Mouse (Mus musculus) hindbrain, embryonic 15.5 days (tissue): ENCODE measurements around the gene Spout1. TPM values are rescaled to one million over a fixed set of nuclear protein-coding genes. Genes with fewer than 3 reads are reported as not detected.
"Not testable (repeated sequence)": the region's sequence is repeated elsewhere in the genome, so short reads cannot be mapped to it uniquely, and the experiment has no call there.

Experiments used
- ATAC-seq: fragments of 200-750 bp; cut with Nextera tagmentation; 2 replicates; pipeline ENCODE4 v1.8.0; 2017; ENCODE audit warnings: low read depth, moderate number of reproducible peaks, moderate TSS enrichment; ENCODE audit not compliant: low FRiP score
- H3K27ac ChIP-seq: fragments of 300-500 bp; sonication (generic); replicated peaks from 2 replicates; pipeline ENCODE4 v1.5.1; 2015; ENCODE audit warnings: mild to moderate bottlenecking, inconsistent platforms
- H3K27me3 ChIP-seq: fragments of 300-500 bp; sonication (generic); 2 replicates; pipeline ENCODE4 v1.6.1; 2015; ENCODE audit warnings: control low read depth, inconsistent platforms
- H3K36me3 ChIP-seq: fragments of 300-500 bp; sonication (generic); 2 replicates; pipeline ENCODE4 v1.6.1; 2015; ENCODE audit warnings: control low read depth, inconsistent platforms
- H3K4me1 ChIP-seq: fragments of 300-500 bp; sonication (generic); replicated peaks from 2 replicates; pipeline ENCODE4 v1.6.1; 2015; ENCODE audit warnings: control low read depth, inconsistent platforms
- H3K4me2 ChIP-seq: fragments of 300-500 bp; sonication (generic); 2 replicates; pipeline ENCODE4 v1.6.1; 2015; ENCODE audit warnings: moderate library complexity, mild to moderate bottlenecking, inconsistent platforms
- H3K4me3 ChIP-seq: fragments of 300-500 bp; sonication (generic); 2 replicates; pipeline ENCODE4 v1.5.1; 2015; ENCODE audit warnings: mild to moderate bottlenecking, inconsistent platforms
- H3K9ac ChIP-seq: fragments of 300-500 bp; sonication (generic); 2 replicates; pipeline ENCODE4 v1.6.1; 2015; ENCODE audit warnings: inconsistent platforms
- H3K9me3 ChIP-seq: fragments of 300-500 bp; sonication (generic); 2 replicates; pipeline ENCODE4 v1.6.1; 2016; ENCODE audit warnings: control low read depth, inconsistent platforms
- WGBS: fragments of 180-500 bp; shearing (Covaris S2); methylation state at CpG from one replicate; pipeline ENCODE4 v1.1.7; 2015; 5-methylcytosine and 5-hydroxymethylcytosine counted together
- polyA plus RNA-seq: library from polyadenylated mRNA; unstranded; fragments of >200 nt; fragmentation: Nextera tagmentation; extraction: Ambion mirVana; gene quantifications from 2 replicates; pipeline ENCODE4 v1.2.1, GENCODE M21; 2015

The Spout1 gene
- polyA plus RNA-seq, 1 experiment from 2014 or later, result 67.1 TPM

DNA sequence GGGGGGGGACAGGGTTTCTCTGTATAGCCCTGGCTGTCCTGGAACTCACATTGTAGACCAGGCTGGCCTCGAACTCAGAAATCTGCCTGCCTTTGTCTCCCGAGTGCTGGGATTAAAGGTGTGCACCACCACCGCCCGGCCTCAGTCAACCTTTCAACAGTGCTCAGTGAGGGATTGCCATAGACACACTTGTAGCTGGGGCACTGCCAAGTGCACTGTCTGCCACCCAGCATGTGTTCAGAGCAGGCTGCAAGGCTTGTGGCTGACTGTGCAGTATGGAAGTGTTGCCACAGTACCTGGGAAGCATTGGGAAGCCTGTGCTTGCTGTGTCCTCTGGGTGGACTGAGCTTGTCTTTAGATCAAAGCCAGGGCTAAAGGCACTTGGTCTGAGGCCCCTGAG lies 38.2 kb downstream of the Spout1 start:
- H3K4me2 ChIP-seq, ATAC-seq, H3K27ac ChIP-seq, H3K4me3 ChIP-seq, H3K9me3 ChIP-seq, H3K4me1 ChIP-seq, H3K27me3 ChIP-seq, H3K9ac ChIP-seq: not testable (repeated sequence)
- 84% methylated on average over 4 of the region's 4 CpGs for WGBS
- peaks cover 52% of the 10 kb centered on the region for H3K36me3 ChIP-seq

DNA sequence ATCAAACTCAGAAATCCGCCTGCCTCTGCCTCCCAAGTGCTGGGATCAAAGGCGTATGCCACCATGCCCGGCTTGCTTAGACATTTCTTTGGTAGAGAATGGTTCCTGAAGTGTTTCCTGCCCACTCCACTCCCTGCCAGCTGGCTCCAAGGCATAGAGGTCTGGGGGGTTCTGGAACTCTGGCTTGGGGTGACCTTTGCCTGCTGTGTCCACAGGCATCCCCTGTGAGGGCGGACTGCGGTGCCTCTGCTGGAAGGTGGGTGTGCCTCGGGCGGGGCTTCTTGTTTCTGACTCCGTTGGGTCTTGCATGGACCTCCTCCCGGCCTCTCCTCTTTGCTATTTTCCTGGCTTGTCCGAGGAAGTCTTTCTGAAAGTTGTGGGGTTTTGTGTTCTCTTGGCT lies 41.8 kb downstream of the Spout1 start:
- Histone ChIP-seq H3K9ac (no peak overlapping the region), H3K4me3 (no peak overlapping the region), H3K27me3 (no peaks in the 10 kb centered on the region), H3K9me3 (no peaks in the 10 kb centered on the region), H3K4me2 (no peak overlapping the region), H3K27ac (no peak overlapping the region), H3K36me3 (peaks cover 24% of the 10 kb centered on the region), H3K4me1 (peaks cover 26% of the 10 kb centered on the region)
- 89% methylated on average over 10 of the region's 10 CpGs for WGBS
- no peak for ATAC-seq

DNA sequence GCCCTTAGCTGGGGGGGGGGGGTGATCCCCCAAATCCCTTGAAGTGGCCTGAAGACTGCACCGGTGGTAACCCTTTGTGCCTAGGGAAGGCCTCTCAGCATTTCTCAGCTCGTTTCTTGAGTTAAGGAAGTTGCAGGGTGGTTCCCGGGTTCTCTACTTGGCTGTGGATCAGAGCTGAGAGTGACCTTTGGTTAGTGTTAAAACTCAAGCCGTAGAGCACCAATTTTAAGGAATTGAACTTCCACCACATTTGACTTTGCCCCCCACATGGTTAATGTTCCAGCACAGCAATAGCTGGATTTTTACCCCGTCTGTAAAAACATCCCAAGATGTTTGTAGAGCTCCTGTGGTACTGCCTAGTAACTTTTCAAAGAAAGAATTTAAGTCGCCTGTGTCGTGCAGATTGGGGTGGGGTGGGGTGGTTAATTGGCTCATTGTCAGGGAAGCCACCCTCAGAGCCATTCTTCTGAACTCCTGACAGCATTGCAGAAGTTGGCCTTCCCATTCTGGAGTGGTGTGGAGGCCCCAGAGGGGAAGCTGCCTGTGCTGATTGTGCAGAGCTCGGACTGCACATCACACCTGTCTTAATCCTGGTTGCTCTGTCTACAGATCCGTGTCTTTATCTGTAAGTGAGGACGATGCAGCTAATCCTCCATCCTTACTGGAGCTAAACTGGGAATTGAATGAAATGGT lies 43.2 kb downstream of the Spout1 start:
- H3K27ac ChIP-seq, result peak overlapping the region; percentile 37; the same call in 1 of the 2 replicates
- ATAC-seq, result no peak
- no peaks in the 10 kb centered on the region for H3K9me3 ChIP-seq
- peaks cover 26% of the 10 kb centered on the region for H3K4me1 ChIP-seq
- peak overlapping the region; percentile 70; the same call in 1 of the 2 replicates for H3K9ac ChIP-seq
- WGBS, result 45% methylated on average over 10 of the region's 10 CpGs
- H3K4me2 ChIP-seq, result peak overlapping the region; percentile 90
- no peaks in the 10 kb centered on the region for H3K27me3 ChIP-seq
- peaks cover 11% of the 10 kb centered on the region for H3K36me3 ChIP-seq
- H3K4me3 ChIP-seq, result peak overlapping the region; percentile 71

DNA sequence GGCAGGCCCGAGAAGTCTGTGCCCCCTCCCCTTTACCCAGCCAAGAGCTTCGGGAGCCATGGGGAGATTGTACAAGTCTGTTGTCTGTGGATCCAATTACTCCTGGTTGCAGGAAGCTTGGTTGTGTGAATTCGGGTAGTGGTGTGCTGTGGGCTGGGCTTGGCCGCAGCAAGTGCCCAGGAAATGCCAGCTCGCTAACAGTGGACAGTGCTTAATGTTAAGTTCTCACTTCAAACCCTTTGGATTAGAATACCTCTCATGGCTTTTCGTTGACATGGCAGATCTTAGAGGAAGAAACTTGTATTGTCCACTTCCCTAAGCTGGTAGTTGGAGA lies 43.9 kb downstream of the Spout1 start:
- Histone ChIP-seq H3K4me2 (peak overlapping the region; percentile 90), H3K27ac (peak overlapping the region; percentile 86), H3K9ac (peak overlapping the region; percentile 70), H3K36me3 (peaks cover 10% of the 10 kb centered on the region), H3K4me3 (peak overlapping the region; percentile 71), H3K27me3 (no peaks in the 10 kb centered on the region), H3K4me1 (peaks cover 26% of the 10 kb centered on the region), H3K9me3 (no peaks in the 10 kb centered on the region)
- 21% methylated on average over 6 of the region's 6 CpGs for WGBS
- ATAC-seq, result no peak

DNA sequence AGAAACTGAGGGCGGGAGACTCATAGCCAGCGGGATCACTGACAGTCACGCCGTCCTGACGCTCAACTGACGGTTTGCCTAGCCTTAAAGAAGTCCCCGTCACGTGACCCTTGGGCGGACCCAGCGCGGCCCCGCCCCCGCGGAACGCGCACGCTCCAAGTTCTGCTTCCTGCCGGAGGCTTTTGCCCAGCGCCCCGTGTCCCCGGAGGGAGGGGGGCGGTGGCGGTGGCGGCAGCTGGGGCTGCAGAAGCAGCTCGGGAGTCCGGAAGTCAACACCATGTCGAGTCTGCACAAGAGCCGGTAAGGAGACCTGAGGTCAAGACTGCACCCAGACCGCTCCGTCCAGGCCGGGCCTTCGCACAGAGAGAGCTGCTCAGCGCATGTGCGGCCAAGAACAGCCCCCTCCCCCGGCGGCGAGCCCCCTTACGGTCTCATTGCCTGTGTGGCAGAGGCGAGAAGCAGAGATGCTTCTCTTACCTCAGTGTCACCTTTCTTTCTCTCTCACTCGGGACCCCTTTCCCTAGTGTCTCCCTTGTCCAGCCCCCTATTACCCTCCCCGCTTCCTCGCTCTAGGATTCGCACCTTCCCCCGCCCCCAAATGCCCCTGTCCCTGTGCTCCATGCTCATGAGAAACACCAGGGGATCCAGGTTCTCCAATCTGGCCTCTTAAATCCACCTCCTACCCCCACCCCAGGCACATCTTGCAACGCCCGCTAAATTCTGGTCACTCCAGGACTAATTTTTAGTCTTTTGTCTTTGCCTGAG lies 44.5 kb downstream of the Spout1 start, which contains the start of gene Tbc1d13:
Gene Tbc1d13, plus strand, starts transcription at position 134 of the 765 bp plus-strand sequence.
- Histone ChIP-seq H3K4me2 (peak within 1 kb of the TSS; percentile 90), H3K4me1 (peaks cover 26% of the 10 kb centered on the region), H3K36me3 (peaks cover 7% of the 10 kb centered on the region), H3K9me3 (no peaks in the 10 kb centered on the region), H3K27ac (peak within 1 kb of the TSS; percentile 86), H3K4me3 (peak within 1 kb of the TSS; percentile 71), H3K27me3 (no peaks in the 10 kb centered on the region), H3K9ac (peak within 1 kb of the TSS; percentile 70)
- under 1% methylated on average over 46 of the region's 46 CpGs for WGBS
- ATAC-seq, result peak; percentile 96

DNA sequence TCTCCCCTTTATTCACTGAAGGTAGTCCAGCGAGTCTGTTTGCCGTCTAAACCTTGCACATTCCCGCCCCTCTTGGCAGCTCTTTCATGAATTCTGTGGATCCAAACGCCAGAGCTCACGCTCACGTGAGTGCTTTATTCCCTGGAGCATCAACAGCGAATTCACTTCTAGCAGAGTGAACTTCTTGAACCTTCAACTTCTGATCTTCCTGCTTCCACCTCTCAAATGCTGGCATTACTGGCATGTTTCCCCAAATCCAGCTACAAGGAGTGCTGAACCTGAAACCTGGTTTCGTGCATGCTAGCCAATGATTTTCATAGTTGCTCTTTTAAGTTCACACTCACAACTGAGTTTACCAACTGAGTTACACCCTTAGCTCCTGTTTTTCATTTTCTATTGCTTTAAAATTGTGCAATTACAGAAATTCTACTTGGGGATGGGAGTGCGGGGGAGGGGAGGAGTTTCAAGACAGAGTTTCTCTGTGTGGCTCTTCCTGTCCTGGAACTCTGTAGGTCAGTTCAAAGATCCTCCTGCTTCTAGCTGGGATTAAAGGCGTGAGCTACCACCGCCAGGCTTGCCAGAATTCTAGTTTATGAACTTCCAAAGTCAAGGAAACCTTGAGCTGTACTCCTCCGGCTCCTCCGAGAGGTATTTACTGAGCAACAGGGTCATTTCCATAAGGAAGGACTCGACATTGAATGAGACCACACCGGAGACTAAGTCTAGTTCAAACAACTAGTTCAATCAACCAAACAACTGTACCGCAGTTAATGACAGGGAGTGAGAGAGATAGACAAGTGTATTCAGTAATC lies 45.3 kb downstream of the Spout1 start:
- peak; percentile 51; the same call in 1 of the 2 replicates for ATAC-seq

DNA sequence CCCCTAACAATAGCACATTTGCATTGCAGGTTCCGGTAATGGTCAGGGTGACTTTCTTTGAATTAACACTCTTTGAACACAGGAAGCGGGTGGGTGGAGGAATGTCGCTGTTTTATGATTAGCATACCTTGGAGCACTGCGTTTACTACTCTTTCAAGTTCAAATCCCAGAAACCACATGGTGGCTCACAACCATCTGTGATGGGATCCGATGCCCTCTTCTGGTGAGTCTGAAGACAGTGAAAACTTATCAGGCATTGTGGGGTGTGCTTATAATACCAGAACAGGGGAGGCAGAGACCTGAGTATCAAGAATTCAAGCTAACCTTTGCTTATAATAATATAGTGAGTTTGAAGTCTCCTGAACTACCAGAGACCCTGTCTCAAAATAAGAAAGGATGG lies 47.0 kb downstream of the Spout1 start:
- 71% methylated on average over 5 of the region's 5 CpGs for WGBS
- not testable (repeated sequence) for H3K9me3 ChIP-seq, ATAC-seq, H3K27ac ChIP-seq, H3K4me3 ChIP-seq, H3K27me3 ChIP-seq, H3K36me3 ChIP-seq, H3K9ac ChIP-seq, H3K4me2 ChIP-seq
- peaks cover 26% of the 10 kb centered on the region for H3K4me1 ChIP-seq

More for the DNA sequence above, 45.3 kb downstream of the Spout1 start:
- 29% methylated on average over 16 of the region's 16 CpGs for WGBS
- Histone ChIP-seq H3K27me3 (no peaks in the 10 kb centered on the region), H3K36me3 (peaks cover 3% of the 10 kb centered on the region), H3K4me3 (peak overlapping the region; percentile 71), H3K9me3 (no peaks in the 10 kb centered on the region), H3K9ac (peak overlapping the region; percentile 70), H3K27ac (peak overlapping the region; percentile 86), H3K4me2 (peak overlapping the region; percentile 90), H3K4me1 (peaks cover 26% of the 10 kb centered on the region)

DNA sequence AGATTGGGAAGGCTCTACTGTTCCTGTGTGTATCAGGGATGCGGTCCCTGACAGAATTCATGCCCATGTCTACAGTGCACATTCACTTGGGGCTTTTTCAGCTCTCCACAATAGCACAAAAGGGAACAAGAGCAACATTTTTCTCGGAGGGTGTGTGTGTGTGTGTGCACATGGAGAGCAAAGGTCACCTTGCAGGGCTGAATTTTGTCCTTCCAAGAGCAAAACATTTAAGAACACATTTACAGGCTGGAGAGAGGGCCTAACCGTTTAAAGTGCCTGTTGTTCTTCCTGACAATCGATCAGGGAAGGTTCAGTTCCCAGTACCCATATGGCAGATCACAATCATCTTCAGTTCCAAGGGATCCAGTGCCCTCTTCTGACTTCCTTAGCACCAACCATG lies 48.1 kb downstream of the Spout1 start:
- Histone ChIP-seq H3K36me3 (no peaks in the 10 kb centered on the region), H3K4me3 (no peak overlapping the region), H3K27ac (no peak overlapping the region), H3K4me1 (peaks cover 23% of the 10 kb centered on the region), H3K9ac (no peak overlapping the region), H3K27me3 (no peaks in the 10 kb centered on the region), H3K4me2 (no peak overlapping the region), H3K9me3 (no peaks in the 10 kb centered on the region)
- ATAC-seq, result no peak
- 86% methylated on average over 4 of the region's 4 CpGs for WGBS

DNA sequence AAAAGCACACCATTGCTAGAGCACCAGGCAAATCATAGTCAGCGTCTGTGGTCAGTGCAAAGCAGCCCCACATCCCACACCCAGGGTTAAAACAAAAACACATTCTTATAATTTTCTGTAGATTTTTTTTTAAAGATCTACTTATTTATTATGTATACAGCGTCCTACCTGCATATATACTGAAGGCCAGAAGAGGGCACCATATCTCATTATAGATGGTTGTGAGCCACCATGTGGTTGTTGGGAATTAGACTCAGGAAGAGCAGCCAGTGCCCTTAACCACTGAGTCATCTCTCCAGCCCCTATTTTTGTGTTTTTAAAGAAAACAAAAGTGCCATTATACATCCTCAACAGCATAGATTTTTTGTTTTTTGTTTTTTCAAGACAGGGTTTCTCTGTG lies 49.5 kb downstream of the Spout1 start:
- Histone ChIP-seq H3K27me3 (no peaks in the 10 kb centered on the region), H3K36me3 (no peaks in the 10 kb centered on the region), H3K9me3 (no peaks in the 10 kb centered on the region), H3K9ac (no peak overlapping the region), H3K4me1 (peaks cover 19% of the 10 kb centered on the region), H3K4me2 (no peak overlapping the region), H3K4me3 (no peak overlapping the region), H3K27ac (no peak overlapping the region)
- ATAC-seq, result no peak
- whole genome bisulfite sequencing, result 34% methylated on average over 2 of the region's 2 CpGs

DNA sequence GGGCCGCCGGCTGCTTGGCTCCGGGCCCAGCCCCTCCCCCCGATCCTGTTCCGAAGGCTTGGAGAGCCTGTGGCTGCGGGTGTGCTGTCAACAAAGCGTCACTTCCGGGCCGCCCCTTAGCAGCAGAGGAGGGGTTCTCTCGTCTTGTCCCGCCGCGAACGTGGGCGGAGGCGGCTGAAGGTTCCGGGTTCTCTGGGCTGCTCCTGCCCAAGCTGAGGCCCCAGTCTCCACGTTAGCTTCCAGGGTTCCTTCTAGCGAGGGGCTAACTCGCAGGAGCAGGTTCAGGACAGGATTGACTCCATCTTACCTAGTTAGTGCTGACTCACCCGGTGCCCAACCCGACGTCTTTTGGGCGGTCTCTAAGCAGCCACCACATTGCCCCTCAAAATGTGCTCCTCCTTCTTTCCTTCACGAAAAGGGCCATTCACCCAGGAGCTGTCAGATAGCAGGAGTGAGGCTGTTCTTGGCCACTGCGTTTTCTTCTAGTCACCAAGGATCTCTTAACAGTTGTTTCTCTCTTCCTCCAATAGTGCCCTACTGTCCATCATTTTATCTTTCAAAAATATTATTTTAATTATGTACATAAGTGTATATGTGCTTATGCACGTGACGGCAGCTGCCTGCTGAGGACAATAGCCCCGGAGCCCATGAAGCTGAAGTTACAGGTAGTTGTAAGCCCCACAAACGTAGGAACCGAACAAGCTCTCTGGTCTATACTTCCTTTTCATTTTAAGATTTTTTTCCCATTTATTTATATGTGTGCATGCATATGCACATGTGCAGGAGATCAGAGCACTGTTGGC lies 53.6 kb downstream of the Spout1 start, which contains the start of gene Zer1:
Gene Zer1, minus strand, starts transcription at position 114 of the 803 bp plus-strand sequence.
- H3K9me3 ChIP-seq, result no peaks in the 10 kb centered on the region
- H3K27ac ChIP-seq, result peak within 1 kb of the TSS; percentile 96
- H3K4me2 ChIP-seq, result peak within 1 kb of the TSS; percentile 85
- H3K9ac ChIP-seq, result peak within 1 kb of the TSS; percentile 89
- H3K4me3 ChIP-seq, result peak within 1 kb of the TSS; percentile 63
- no peaks in the 10 kb centered on the region for H3K27me3 ChIP-seq
- H3K4me1 ChIP-seq, result peaks cover 36% of the 10 kb centered on the region
- WGBS, result 8% methylated on average over 31 of the region's 31 CpGs
- no peaks in the 10 kb centered on the region for H3K36me3 ChIP-seq
- ATAC-seq, result peak; percentile 97

DNA sequence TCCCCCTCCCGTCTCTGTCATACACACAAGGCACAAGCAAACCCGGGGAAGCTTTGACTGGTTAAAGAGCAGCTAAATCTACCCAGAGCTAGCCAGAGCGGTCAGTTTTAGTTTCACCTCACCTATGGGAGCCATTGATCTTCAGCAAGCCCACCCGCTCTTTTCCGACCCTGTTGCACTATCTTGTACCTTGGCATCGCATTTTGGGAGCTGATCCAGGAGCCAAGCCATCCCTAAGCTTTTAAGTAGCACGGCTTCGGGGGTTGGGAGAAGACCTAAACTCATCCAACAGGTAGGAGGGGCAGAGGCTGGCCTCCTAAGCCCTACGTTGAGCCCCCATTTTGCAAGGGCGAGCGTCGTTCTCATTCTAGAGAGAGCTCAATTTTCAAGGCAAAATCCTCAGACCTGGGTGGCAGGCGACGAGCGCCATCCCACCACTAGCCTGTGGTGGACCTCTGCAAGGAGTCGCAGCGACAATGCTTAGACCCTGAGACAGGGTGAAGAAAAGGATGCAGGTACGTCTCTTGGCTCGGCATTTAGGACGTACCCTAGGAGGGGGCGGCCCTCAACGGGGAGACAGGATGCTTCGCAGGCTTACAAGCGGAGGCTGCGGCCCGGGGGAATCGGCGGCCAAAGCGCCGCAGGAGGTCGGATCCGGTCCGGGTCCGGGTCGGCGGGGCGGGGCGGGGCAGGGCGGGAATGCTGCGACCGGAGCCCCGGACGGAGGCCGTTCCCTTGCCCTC lies 54.4 kb downstream of the Spout1 start:
- H3K9me3 ChIP-seq, result no peaks in the 10 kb centered on the region
- no peaks in the 10 kb centered on the region for H3K36me3 ChIP-seq
- H3K4me1 ChIP-seq, result peaks cover 42% of the 10 kb centered on the region
- H3K4me3 ChIP-seq, result peak overlapping the region; percentile 63
- H3K27me3 ChIP-seq, result no peaks in the 10 kb centered on the region
- ATAC-seq, result peak; percentile 82
- peak overlapping the region; percentile 96 for H3K27ac ChIP-seq
- WGBS, result 2% methylated on average over 31 of the region's 44 CpGs
- peak overlapping the region; percentile 89 for H3K9ac ChIP-seq
- H3K4me2 ChIP-seq, result peak overlapping the region; percentile 85
